Mouse (Mus musculus) erythroblast, embryonic 14.5 days (primary cell): ENCODE results near the gene Prkg1.

Experiments used
- GATA1 ChIP-seq: IDR thresholded peaks from 2 replicates; pipeline ENCODE4 v1.6.1; 2012; ENCODE audit warnings: low read length, inconsistent platforms, mixed read lengths
- TAL1 ChIP-seq: IDR thresholded peaks from 3 replicates; pipeline ENCODE4 v1.6.1; 2012; ENCODE audit warnings: low read length, inconsistent platforms, mixed read lengths

GRCm38 (mm10) chr19:31781077-31781476 is 16.2 kb upstream of the Prkg1 start:
- TF ChIP-seq TAL1 = peak; percentile 51; the same call in 2 of the 3 replicates
- peak; percentile 68 for TF ChIP-seq GATA1
